Mouse (Mus musculus) fat pad, adult 2 months (tissue): Measurements from ENCODE around the gene Nfs1.
"Not testable (repeated sequence)": the region's sequence is repeated elsewhere in the genome, so short reads cannot be mapped to it uniquely, and the experiment has no call there.

Experiments used
- DNase-seq: peaks from one replicate; pipeline ENCODE4 v3.0.0-alpha.2; 2011; ENCODE audit warnings: low read depth, low spot score; ENCODE audit errors: extremely low read depth

Nfs1 gene

GRCm38 (mm10) chr2:156145486-156146130, 1.6 kb upstream of the Nfs1 start:
- no peak for DNase-seq

- DNase-seq: no peak
Observed at GRCm38 (mm10) chr2:156143367-156143766, 619 bp downstream of the Nfs1 start.

GRCm38 (mm10) chr2:156142820-156143219, 1.2 kb downstream of the Nfs1 start:
- no peak for DNase-seq

GRCm38 (mm10) chr2:156135695-156136094, 8.3 kb downstream of the Nfs1 start:
- no peak for DNase-seq

- no peak for DNase-seq
Observed at GRCm38 (mm10) chr2:156134161-156134560, 9.8 kb downstream of the Nfs1 start.

GRCm38 (mm10) chr2:156126992-156127391, 17.0 kb downstream of the Nfs1 start, which contains the start of gene Gm28036:
Gene Gm28036 (minus strand): TSS chr2:156127092.
- no peak for DNase-seq

GRCm38 (mm10) chr2:156123731-156124130, 20.3 kb downstream of the Nfs1 start:
- DNase-seq: no peak

GRCm38 (mm10) chr2:156119566-156119965, 24.4 kb downstream of the Nfs1 start:
- no peak for DNase-seq

- DNase-seq: not testable (repeated sequence)
Observed at GRCm38 (mm10) chr2:156112080-156112423, 31.9 kb downstream of the Nfs1 start.

GRCm38 (mm10) chr2:156111358-156112079, 32.5 kb downstream of the Nfs1 start, which contains the start of the genes Cpne1 and Rbm12:
Gene Cpne1 (minus strand): TSS chr2:156111965.
Gene Rbm12 (minus strand): TSS chr2:156111978.
- no peak for DNase-seq

GRCm38 (mm10) chr2:156110627-156111357, 33.2 kb downstream of the Nfs1 start:
- DNase-seq: no peak

- DNase-seq: no peak
Observed at GRCm38 (mm10) chr2:156091926-156092325, 52.1 kb downstream of the Nfs1 start.

GRCm38 (mm10) chr2:156089799-156090198, 54.2 kb downstream of the Nfs1 start:
- no peak for DNase-seq

GRCm38 (mm10) chr2:156087391-156088110, 56.4 kb downstream of the Nfs1 start:
- DNase-seq: no peak

- no peak for DNase-seq
Observed at GRCm38 (mm10) chr2:156084541-156084940, 59.4 kb downstream of the Nfs1 start.

GRCm38 (mm10) chr2:156080391-156080790, 63.6 kb downstream of the Nfs1 start:
- no peak for DNase-seq

GRCm38 (mm10) chr2:156079674-156080073, 64.3 kb downstream of the Nfs1 start:
- DNase-seq: no peak

- no peak for DNase-seq
Observed at GRCm38 (mm10) chr2:156079183-156079560, 64.8 kb downstream of the Nfs1 start.

GRCm38 (mm10) chr2:156078421-156079182, 65.4 kb downstream of the Nfs1 start:
- DNase-seq: no peak

GRCm38 (mm10) chr2:156077461-156077860, 66.5 kb downstream of the Nfs1 start:
- DNase-seq: no peak
